Mouse (Mus musculus) lung, adult 2 months (tissue): ENCODE results near the gene Lim2.

Experiments used
- CTCF ChIP-seq: fragments of 200-500 bp; IDR thresholded peaks from 2 replicates; pipeline ENCODE4 v1.5.1; 2011; ENCODE audit warnings: mild to moderate bottlenecking, low read length, control low read depth; ENCODE audit not compliant: insufficient read depth
- POLR2A ChIP-seq: fragments of 200-500 bp; IDR thresholded peaks from 2 replicates; pipeline ENCODE4 v1.6.1; 2011; ENCODE audit warnings: low read depth, mild to moderate bottlenecking, control low read depth, low read length, borderline replicate concordance; ENCODE audit errors: extremely low read depth

- TF ChIP-seq POLR2A (no peak), CTCF (no peak)
Observed at GRCm38 (mm10) chr7:43407573-43407972, 19.9 kb upstream of the Lim2 start.
